Mouse (Mus musculus): ENCODE measurements around the gene Med11.
A peak's percentile ranks its signal among the peaks of the same experiment; 100 is the strongest.

The Med11 gene

GRCm38 (mm10) chr11:70447373-70447772 is 4.3 kb upstream of the Med11 start:
- DNase-seq (ENCODE audit: low read depth), result peak; percentile 49

GRCm38 (mm10) chr11:70450926-70451325 is 793 bp upstream of the Med11 start:
- DNase-seq (ENCODE audit: low read depth), result no peak

GRCm38 (mm10) chr11:70453261-70454044 is 1.7 kb downstream of the Med11 start:
- peak; percentile 73 for DNase-seq (ENCODE audit: low read depth)

- DNase-seq (ENCODE audit: low read depth), result no peak
Observed at GRCm38 (mm10) chr11:70458688-70459600, 7.2 kb downstream of the Med11 start, which contains the start of gene Zmynd15. Gene Zmynd15, plus strand, starts transcription at chr11:70459433.

GRCm38 (mm10) chr11:70459601-70460101 is 7.9 kb downstream of the Med11 start, which contains the start of gene Cxcl16:
Gene Cxcl16, minus strand, starts transcription at chr11:70459984.
- DNase-seq (ENCODE audit: low read depth), result no peak

GRCm38 (mm10) chr11:70463970-70464369 is 12.3 kb downstream of the Med11 start:
- DNase-seq (ENCODE audit: low read depth), result no peak

GRCm38 (mm10) chr11:70465211-70465610 is 13.5 kb downstream of the Med11 start:
- no peak for DNase-seq (ENCODE audit: low read depth)

GRCm38 (mm10) chr11:70465824-70466223 is 14.1 kb downstream of the Med11 start:
- DNase-seq (ENCODE audit: low read depth), result no peak

GRCm38 (mm10) chr11:70467902-70468619 is 16.3 kb downstream of the Med11 start:
- peak; percentile 57 for DNase-seq (ENCODE audit: low read depth)

GRCm38 (mm10) chr11:70469764-70470163 is 18.0 kb downstream of the Med11 start:
- DNase-seq (ENCODE audit: low read depth), result peak; percentile 87

GRCm38 (mm10) chr11:70472716-70473115 is 21.0 kb downstream of the Med11 start:
- peak; percentile 82 for DNase-seq (ENCODE audit: low read depth)

GRCm38 (mm10) chr11:70473291-70473690 is 21.6 kb downstream of the Med11 start:
- peak; percentile 25 for DNase-seq (ENCODE audit: low read depth)

GRCm38 (mm10) chr11:70474872-70475534 is 23.3 kb downstream of the Med11 start:
- no peak for DNase-seq (ENCODE audit: low read depth)

- no peak for DNase-seq (ENCODE audit: low read depth)
Observed at GRCm38 (mm10) chr11:70485498-70485897, 33.8 kb downstream of the Med11 start.

GRCm38 (mm10) chr11:70487816-70488215 is 36.1 kb downstream of the Med11 start:
- no peak for DNase-seq (ENCODE audit: low read depth)

- no peak for DNase-seq (ENCODE audit: low read depth)
Observed at GRCm38 (mm10) chr11:70489138-70489537, 37.4 kb downstream of the Med11 start.

- peak; percentile 53 for DNase-seq (ENCODE audit: low read depth)
Observed at GRCm38 (mm10) chr11:70489684-70490083, 38.0 kb downstream of the Med11 start.

GRCm38 (mm10) chr11:70499566-70500475 is 48.1 kb downstream of the Med11 start:
- DNase-seq (ENCODE audit: low read depth), result peak; percentile 70

- DNase-seq (ENCODE audit: low read depth), result no peak
Observed at GRCm38 (mm10) chr11:70500476-70500812, 48.7 kb downstream of the Med11 start.

- no peak for DNase-seq (ENCODE audit: low read depth)
Observed at GRCm38 (mm10) chr11:70502018-70502417, 50.3 kb downstream of the Med11 start.
